Mouse (Mus musculus) gastrocnemius, postnatal 25 days (tissue): ENCODE results near the gene Dennd2a. TPM values are rescaled to one million over a fixed set of nuclear protein-coding genes. Genes with fewer than 3 reads are reported as not detected.
"Not testable (repeated sequence)": the region's sequence is repeated elsewhere in the genome, so short reads cannot be mapped to it uniquely, and the experiment has no call there.

Source experiments
- DNase-seq: peaks from one replicate; pipeline ENCODE4 v3.0.0; 2022
- total RNA-seq, 2 experiments: library from RNA; stranded (reverse); gene quantifications; 1 replicate in 1 of 2; 2 replicates in 1 of 2; pipeline ENCODE4 v1.2.3; 2021

Gene Dennd2a
- total RNA-seq, 2 experiments from 2014 or later = 4.6 to 4.7 TPM

- no peak for DNase-seq
Measured at GRCm38 (mm10) chr6:39419386-39419850, 138.2 kb downstream of the Dennd2a start.

DNA sequence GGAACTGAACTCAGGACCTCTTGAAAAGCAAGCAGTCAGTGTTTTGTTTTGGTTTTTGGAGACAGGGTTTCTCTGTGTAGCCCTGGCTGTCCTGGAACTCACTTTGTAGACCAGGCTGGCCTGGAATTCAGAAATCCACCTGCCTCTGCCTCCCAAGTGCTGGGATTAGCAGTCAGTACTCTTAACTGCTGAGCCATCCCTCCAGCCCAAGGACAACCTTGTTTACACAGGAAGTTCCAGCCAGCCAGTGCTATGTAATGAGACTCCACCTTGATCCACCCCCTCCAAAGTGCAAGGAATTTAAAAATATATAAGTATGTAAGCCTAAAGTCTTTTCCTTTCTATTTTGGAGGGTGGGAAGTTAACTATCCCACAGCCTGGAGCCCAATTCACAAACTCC is 141.0 kb downstream of the Dennd2a start:
- DNase-seq = not testable (repeated sequence)

GRCm38 (mm10) chr6:39415762-39416161 is 141.9 kb downstream of the Dennd2a start:
- no peak for DNase-seq

DNA sequence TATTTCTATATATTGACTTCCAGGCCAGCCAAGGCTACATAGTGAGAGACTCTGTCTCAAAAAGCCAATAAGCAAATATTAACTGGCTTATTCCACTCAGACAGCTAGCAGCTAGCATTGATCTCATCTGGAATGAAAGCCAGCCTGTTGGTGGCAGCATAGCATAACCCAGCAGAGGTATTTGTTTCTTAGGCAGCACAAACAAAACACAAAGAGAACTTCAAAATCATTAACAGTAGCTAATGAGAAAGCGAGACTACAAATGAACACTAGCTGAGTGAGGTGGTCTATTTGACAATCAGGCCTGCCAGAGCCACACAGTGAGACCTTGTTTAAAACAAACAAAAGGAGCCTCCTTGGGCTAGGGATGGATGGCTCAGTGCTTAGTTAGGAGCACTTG is 143.6 kb downstream of the Dennd2a start:
- no peak for DNase-seq

Other genes starting within 250 kb of the Dennd2a start
- gene Slc37a3, start 180.2 kb downstream of the Dennd2a start, total RNA-seq = 10 to 100 TPM; 12.1 to 13.7 TPM
- gene Rab19, start 176.7 kb downstream of the Dennd2a start, total RNA-seq = under 1 TPM in 1 of 2 experiments, not detected in 1; 0.21 TPM
- gene Mkrn1, start 137.4 kb downstream of the Dennd2a start, total RNA-seq = 10 to 100 TPM; 19.6 to 22.4 TPM
- gene Adck2, start 16.0 kb upstream of the Dennd2a start, total RNA-seq = 1 to 10 TPM; 5.9 to 7.3 TPM
- not detected for gene Gm42420, start 27.9 kb upstream of the Dennd2a start, total RNA-seq
- gene Ndufb2, start 34.7 kb upstream of the Dennd2a start, total RNA-seq = 100 to 1,000 TPM; 442 to 448 TPM
- 1 to 10 TPM; 5.4 to 7.4 TPM for gene Braf, start 167.6 kb upstream of the Dennd2a start, total RNA-seq